Mouse (Mus musculus): ENCODE measurements around the gene Slc38a9.
A peak's percentile ranks its signal among the peaks of the same experiment; 100 is the strongest.
"Not testable (repeated sequence)": the region's sequence is repeated elsewhere in the genome, so short reads cannot be mapped to it uniquely, and the experiment has no call there.

Slc38a9 gene

GRCm38 (mm10) chr13:112683970-112684369, 23.4 kb downstream of the Slc38a9 start:
- DNase-seq (ENCODE audit: low read depth, low spot score): no peak

GRCm38 (mm10) chr13:112686155-112686554, 25.6 kb downstream of the Slc38a9 start:
- DNase-seq (ENCODE audit: low read depth, low spot score): no peak

- DNase-seq (ENCODE audit: low read depth, low spot score): peak; percentile 13
Measured at GRCm38 (mm10) chr13:112692870-112693553, 32.5 kb downstream of the Slc38a9 start.

GRCm38 (mm10) chr13:112695526-112696240, 35.1 kb downstream of the Slc38a9 start:
- DNase-seq (ENCODE audit: low read depth, low spot score): no peak

- no peak for DNase-seq (ENCODE audit: low read depth, low spot score)
Measured at GRCm38 (mm10) chr13:112701256-112701655, 40.7 kb downstream of the Slc38a9 start.

- DNase-seq (ENCODE audit: low read depth, low spot score): peak; percentile 83
Measured at GRCm38 (mm10) chr13:112706351-112706750, 45.8 kb downstream of the Slc38a9 start.

GRCm38 (mm10) chr13:112720078-112720736, 59.7 kb downstream of the Slc38a9 start:
- DNase-seq (ENCODE audit: low read depth, low spot score): no peak

GRCm38 (mm10) chr13:112721946-112722729, 61.6 kb downstream of the Slc38a9 start:
- no peak for DNase-seq (ENCODE audit: low read depth, low spot score)

GRCm38 (mm10) chr13:112724260-112724659, 63.7 kb downstream of the Slc38a9 start:
- not testable (repeated sequence) for DNase-seq (ENCODE audit: low read depth, low spot score)

GRCm38 (mm10) chr13:112726002-112726401, 65.5 kb downstream of the Slc38a9 start:
- no peak for DNase-seq (ENCODE audit: low read depth, low spot score)

GRCm38 (mm10) chr13:112733311-112733710, 72.8 kb downstream of the Slc38a9 start:
- no peak for DNase-seq (ENCODE audit: low read depth, low spot score)

- no peak for DNase-seq (ENCODE audit: low read depth, low spot score)
Measured at GRCm38 (mm10) chr13:112734906-112735713, 74.6 kb downstream of the Slc38a9 start.

- DNase-seq (ENCODE audit: low read depth, low spot score): no peak
Measured at GRCm38 (mm10) chr13:112736407-112736806, 75.9 kb downstream of the Slc38a9 start.

- DNase-seq (ENCODE audit: low read depth, low spot score): no peak
Measured at GRCm38 (mm10) chr13:112737110-112737509, 76.6 kb downstream of the Slc38a9 start.

GRCm38 (mm10) chr13:112738005-112738404, 77.5 kb downstream of the Slc38a9 start:
- DNase-seq (ENCODE audit: low read depth, low spot score): no peak

GRCm38 (mm10) chr13:112740073-112740472, 79.5 kb downstream of the Slc38a9 start:
- no peak for DNase-seq (ENCODE audit: low read depth, low spot score)

- no peak for DNase-seq (ENCODE audit: low read depth, low spot score)
Measured at GRCm38 (mm10) chr13:112742076-112742830, 81.7 kb downstream of the Slc38a9 start.

GRCm38 (mm10) chr13:112743647-112744046, 83.1 kb downstream of the Slc38a9 start:
- no peak for DNase-seq (ENCODE audit: low read depth, low spot score)

- DNase-seq (ENCODE audit: low read depth, low spot score): no peak
Measured at GRCm38 (mm10) chr13:112744061-112744849, 83.7 kb downstream of the Slc38a9 start.
